Mouse (Mus musculus) cortical plate, adult 2 months (tissue): Measurements from ENCODE around the gene Acot7. TPM values are rescaled to one million over a fixed set of nuclear protein-coding genes. Genes with fewer than 3 reads are reported as not detected.

Source experiments
- H3K27ac ChIP-seq: fragments of 200-500 bp; 2 replicates; pipeline ENCODE4 v1.5.1; 2012; ENCODE audit warnings: low read length, control low read depth, inconsistent platforms; ENCODE audit not compliant: insufficient read depth
- H3K4me1 ChIP-seq: fragments of 200-500 bp; 2 replicates; pipeline ENCODE4 v1.6.1; 2011; ENCODE audit warnings: low read length; ENCODE audit not compliant: control insufficient read depth, insufficient read depth
- H3K4me3 ChIP-seq: fragments of 200-500 bp; 2 replicates; pipeline ENCODE4 v1.5.1; 2011; ENCODE audit warnings: mild to moderate bottlenecking, low read length, control low read depth; ENCODE audit not compliant: insufficient read depth
- CTCF ChIP-seq: fragments of 200-500 bp; IDR thresholded peaks from 2 replicates; pipeline ENCODE4 v1.5.1; 2011; ENCODE audit warnings: mild to moderate bottlenecking, control low read depth, low read length; ENCODE audit not compliant: insufficient read depth; ENCODE audit errors: extremely low read depth
- POLR2A ChIP-seq: fragments of 200-500 bp; IDR thresholded peaks from 2 replicates; pipeline ENCODE4 v1.6.1; 2011; ENCODE audit warnings: mild to moderate bottlenecking, low read length, control low read depth; ENCODE audit not compliant: insufficient read depth; ENCODE audit errors: extremely low read depth
- polyA plus RNA-seq: library from polyadenylated mRNA; depleted of rRNA; stranded (reverse); fragments of >200 nt; gene quantifications from 2 replicates; pipeline ENCODE4 v1.2.3, GENCODE M21; 2012; rRNA removed

The Acot7 gene
- polyA plus RNA-seq: 333 and 334 TPM in 2 replicates

DNA sequence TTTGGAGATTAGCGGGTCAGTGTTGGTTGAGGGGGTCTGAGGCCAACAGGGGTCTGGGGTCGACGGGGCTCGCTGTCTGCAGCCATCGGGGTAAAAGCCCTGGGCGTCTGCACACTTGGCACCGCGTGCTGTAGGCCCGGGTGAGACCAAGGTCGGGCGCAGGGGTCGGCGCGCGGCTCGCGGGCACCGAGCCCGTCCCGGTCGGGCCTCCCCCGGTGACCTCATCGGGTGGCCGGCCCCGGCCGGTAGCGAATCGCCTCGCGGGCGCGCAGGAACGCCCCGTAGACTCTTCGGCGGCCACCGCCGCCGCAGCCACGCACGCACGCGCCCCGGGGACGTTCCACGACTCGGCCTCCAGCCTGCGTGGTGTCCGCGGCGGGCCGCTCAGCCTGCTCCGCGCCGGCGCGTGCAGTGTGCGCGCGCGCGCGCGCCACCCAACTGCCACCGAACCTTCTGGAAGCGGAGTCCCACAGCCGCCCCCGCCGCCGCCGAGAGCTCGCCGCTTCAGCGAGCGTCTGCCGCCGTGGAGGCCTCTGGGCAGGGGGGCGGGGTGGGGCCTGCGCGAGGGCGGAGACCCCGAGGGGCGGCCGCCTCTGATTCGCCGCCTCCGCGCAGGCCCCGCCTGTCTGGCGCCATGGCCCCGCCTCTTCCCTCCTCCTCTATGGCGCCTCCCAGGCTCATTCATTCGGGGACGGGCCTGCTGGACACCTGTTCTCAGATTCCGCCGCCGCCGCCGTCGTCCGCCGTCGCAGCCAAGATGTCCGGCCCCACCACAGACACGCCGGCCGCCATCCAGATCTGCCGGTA, at the start of gene Acot7:
TSS of gene Acot7 (plus strand) at position 598 of the 807 bp plus-strand sequence.
- Histone ChIP-seq H3K4me3 (peak within 1 kb of the TSS; percentile 80), H3K27ac (peak within 1 kb of the TSS; percentile 85), H3K4me1 (peaks cover 4% of the 10 kb centered on the region; the same call in 1 of the 2 replicates)
- TF ChIP-seq POLR2A (peak; percentile 78; the same call in 1 of the 2 replicates), CTCF (no peak)

DNA sequence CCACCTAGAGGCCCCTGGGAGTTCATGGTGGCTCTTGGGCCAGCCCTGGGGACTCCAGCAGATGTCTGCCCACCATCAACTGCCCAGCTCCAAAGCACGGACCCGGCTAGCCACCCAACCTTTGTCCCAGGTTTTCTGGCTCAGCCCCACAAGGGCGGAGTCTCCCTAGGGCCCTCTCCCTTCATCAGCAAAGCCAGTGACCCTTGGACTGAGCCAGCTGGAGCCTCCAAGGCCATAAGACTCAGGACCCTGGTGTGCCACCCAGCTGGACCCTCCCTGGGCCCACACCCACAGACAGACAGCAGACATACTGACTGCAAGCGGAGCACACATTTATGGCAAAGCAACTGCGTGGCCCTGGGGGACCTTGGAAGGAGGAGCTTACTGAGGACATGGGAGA, 49.1 kb upstream of the Acot7 start:
- H3K4me3 ChIP-seq: no peak overlapping the region
- TF ChIP-seq CTCF: no peak
- TF ChIP-seq POLR2A: no peak
- H3K4me1 ChIP-seq: no peaks in the 10 kb centered on the region
- H3K27ac ChIP-seq: no peak overlapping the region

DNA sequence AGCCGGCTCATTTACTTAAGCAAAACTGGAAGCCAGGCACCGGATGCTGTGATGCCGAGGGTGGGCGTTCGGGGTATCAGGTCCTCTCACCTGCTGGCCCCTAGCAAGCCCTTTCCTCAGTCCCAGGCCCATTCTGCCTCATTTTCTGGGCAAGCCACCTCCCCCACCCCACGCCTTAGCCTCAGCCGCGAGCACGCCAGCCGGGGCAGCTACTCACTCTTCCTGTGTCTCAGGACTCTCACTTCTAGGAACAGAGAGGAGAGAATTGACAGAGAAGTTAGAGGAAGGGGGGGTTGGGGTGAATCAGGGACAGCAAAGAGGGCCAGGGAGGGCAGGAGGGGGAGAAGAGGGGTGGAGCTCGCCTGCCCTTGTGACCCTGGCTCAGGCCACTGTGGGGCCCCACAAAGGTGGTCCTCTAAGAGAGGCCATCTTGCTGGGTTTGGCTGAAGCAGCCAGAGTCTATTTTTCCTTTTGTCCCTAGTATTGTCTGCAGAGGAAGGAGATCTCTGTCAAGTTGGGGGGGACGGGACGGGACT, 48.5 kb upstream of the Acot7 start:
- TF ChIP-seq CTCF (no peak), POLR2A (no peak)
- H3K4me1 ChIP-seq: no peaks in the 10 kb centered on the region
- no peak overlapping the region for H3K4me3 ChIP-seq
- no peak overlapping the region for H3K27ac ChIP-seq

GRCm38 (mm10) chr4:152130771-152131653, 46.9 kb upstream of the Acot7 start:
- no peak overlapping the region for H3K27ac ChIP-seq

DNA sequence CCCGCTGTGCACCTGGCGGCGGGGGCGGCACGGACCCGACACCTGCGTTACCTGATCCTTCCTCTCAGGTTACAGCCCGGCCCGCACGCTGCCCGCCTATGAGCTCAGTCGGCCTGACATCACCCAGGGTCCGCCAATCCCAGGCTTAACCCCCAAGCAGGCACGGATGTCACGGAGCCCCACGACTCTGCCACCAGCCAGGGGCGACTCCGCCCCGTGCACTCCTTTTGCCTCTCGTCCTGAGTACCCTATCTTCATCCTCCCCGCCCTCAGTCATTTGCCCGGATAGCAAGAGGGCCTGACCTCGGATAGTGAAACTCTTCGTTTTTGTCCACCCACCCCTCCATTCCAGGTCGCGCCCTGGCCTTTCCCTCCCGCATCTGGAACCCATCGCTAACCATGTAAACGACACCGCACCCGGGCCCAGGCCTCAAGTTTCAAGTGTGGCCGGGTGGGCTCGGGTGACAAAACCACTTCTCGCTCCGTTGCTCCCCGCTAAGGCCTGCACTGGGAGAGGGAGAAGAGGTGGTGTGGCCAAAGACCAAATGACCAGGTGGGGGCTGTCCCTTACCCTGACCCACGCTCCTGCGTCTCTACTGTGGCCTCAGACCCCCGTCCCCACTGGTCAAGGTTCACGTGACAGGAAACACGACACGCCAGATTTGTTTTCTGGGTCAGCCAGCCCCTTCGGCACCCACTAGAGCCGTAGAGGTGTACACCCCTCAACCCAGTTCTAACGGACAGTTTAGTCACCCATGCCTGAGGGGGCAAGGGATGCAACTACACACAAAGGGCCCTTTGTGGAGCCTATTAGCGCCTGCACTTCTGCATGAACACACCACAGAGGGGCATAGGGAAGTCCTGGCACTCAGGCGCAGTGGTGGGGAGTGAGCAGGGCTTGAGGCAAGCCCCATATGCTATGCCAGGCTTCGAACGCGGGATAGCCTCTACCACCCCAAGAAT, 45.8 kb upstream of the Acot7 start:
- H3K4me1 ChIP-seq: no peaks in the 10 kb centered on the region
- no peak for TF ChIP-seq POLR2A
- TF ChIP-seq CTCF: no peak
- no peak overlapping the region for H3K27ac ChIP-seq
- H3K4me3 ChIP-seq: no peak overlapping the region

More at GRCm38 (mm10) chr4:152130771-152131653, 46.9 kb upstream of the Acot7 start:
- TF ChIP-seq CTCF (no peak), POLR2A (no peak)
- Histone ChIP-seq H3K4me3 (no peak overlapping the region), H3K4me1 (no peaks in the 10 kb centered on the region)

DNA sequence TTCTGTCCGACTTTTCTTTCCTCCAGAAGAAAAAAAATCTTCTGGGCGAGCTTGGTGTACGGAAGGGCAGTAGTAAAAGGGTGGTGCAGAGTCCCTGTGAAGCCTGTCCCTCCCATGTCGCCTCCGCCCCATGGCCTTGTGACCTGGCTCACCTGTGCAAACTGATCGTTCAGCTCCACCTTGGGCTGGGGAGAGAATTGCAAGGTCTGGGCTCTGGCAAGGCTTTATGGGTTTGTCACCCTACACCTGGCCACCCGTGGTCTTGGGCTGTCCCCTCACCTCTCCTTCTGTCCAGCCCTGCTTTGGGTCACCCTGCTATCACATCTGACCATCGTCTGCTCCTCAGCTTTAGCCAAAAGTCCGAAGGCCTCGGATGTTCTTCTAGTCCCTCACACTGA, 45.2 kb upstream of the Acot7 start:
- no peak for TF ChIP-seq POLR2A
- no peak for TF ChIP-seq CTCF
- Histone ChIP-seq H3K4me1 (no peaks in the 10 kb centered on the region), H3K4me3 (no peak overlapping the region), H3K27ac (no peak overlapping the region)

DNA sequence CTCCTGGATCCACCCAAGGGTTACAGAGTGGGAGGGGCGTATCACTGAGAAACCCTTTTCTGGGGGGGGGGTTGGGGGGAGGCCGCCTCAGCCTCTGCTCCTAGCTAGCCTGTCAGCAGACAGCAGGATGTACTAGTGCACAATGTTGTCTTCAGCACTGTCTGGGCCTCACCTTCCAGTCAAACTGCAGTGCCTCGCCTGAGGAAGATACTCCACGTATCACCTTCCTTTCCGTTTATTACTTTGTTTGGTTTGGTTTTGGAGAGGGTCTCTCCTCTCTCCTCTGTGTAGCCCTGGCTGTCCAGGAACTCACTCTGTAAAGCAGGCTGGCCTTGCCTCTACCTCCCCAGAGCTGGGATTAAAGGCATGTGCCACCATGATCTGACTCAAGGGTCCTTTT, 44.7 kb upstream of the Acot7 start:
- no peak overlapping the region for H3K4me3 ChIP-seq
- TF ChIP-seq CTCF: no peak
- no peak for TF ChIP-seq POLR2A
- no peak overlapping the region for H3K27ac ChIP-seq
- H3K4me1 ChIP-seq: no peaks in the 10 kb centered on the region

DNA sequence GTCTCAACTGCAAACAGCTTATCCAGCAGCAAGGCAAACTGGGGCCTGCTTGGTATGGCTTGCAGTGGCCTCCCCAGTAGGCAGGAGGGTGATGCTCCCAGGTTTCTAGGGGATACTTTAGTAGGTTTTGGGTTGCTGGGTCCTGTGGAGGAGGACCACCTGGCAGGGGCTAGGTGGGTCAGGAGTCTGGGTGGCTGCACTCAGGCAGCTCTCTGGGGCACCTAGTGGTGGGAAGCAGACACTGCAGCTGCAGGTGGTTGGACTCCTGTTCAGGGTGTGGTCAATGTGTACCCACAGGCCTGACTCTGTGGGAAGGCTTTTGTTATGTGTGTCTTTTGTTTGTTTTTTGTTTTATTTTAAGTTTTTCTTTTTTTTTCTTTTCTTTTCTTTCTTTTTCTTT, 43.4 kb upstream of the Acot7 start:
- no peak overlapping the region for H3K27ac ChIP-seq
- peak; percentile 71 for TF ChIP-seq CTCF
- no peak for TF ChIP-seq POLR2A
- H3K4me3 ChIP-seq: no peak overlapping the region
- H3K4me1 ChIP-seq: no peaks in the 10 kb centered on the region

GRCm38 (mm10) chr4:152135363-152135762, 42.6 kb upstream of the Acot7 start:
- no peak overlapping the region for H3K27ac ChIP-seq
- no peaks in the 10 kb centered on the region for H3K4me1 ChIP-seq
- no peak for TF ChIP-seq POLR2A
- no peak for TF ChIP-seq CTCF
- no peak overlapping the region for H3K4me3 ChIP-seq
